Mouse (Mus musculus) right cerebral cortex, postnatal 36 days (tissue): ENCODE data around the gene Apol8.
"Not testable (repeated sequence)": the region's sequence is repeated elsewhere in the genome, so short reads cannot be mapped to it uniquely, and the experiment has no call there.

Experiments used
- DNase-seq, 2 experiments: peaks; one replicate each; pipeline ENCODE4 v3.0.0; 2022; ENCODE audit warnings: low spot score in 2 of 2, mixed read lengths in 1 of 2

The Apol8 gene

GRCm38 (mm10) chr15:77752443-77752842, 4.4 kb downstream of the Apol8 start:
- DNase-seq, result no peak

- no peak for DNase-seq
Observed at GRCm38 (mm10) chr15:77750461-77750860, 6.3 kb downstream of the Apol8 start.

DNA sequence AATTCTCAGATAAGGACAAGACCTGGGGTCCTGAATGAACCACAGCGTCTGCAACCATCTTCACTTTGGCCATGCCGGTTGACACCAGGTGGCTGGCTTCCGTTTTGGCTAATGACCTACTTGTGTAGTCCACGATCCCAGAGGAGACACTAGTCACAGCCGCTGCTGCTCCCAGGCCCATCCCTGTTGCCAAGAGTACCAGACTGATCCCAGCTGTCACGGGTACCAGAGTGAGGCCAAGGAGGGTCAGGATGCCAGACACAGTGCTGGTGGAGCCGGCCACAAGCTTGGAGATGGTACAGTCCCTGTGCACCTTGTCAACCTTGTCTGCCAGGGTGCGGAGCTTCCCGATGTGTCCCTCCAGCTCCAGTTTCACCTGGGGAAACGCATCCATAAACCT, 7.1 kb downstream of the Apol8 start:
- no peak for DNase-seq

- DNase-seq, result no peak
Observed at GRCm38 (mm10) chr15:77748414-77748813, 8.4 kb downstream of the Apol8 start.

GRCm38 (mm10) chr15:77746326-77746725, 10.5 kb downstream of the Apol8 start:
- DNase-seq, result no peak

DNA sequence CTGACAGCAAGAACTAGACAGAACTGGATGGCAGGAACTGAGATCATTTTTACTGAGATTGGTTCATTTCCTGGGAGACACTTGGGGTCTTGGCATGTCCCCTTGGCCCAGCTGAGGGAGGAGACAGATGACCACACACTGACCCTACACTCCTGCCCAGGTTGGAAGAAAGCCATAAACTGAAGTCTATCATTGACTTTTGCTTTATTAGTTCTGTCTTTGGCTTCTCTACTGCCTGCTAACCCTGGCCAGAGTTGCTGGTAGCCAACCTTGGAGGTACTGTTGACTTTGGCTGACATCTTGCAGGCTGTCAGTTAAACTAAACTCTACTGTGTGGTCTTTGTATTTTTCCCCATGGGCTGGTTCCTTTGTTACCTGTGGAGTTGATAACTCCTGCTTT, 11.7 kb downstream of the Apol8 start:
- DNase-seq, result no peak

GRCm38 (mm10) chr15:77744632-77745031, 12.2 kb downstream of the Apol8 start:
- DNase-seq, result no peak

GRCm38 (mm10) chr15:77741556-77741955, 15.2 kb downstream of the Apol8 start:
- DNase-seq, result not testable (repeated sequence)

GRCm38 (mm10) chr15:77740511-77741297, 16.1 kb downstream of the Apol8 start:
- no peak for DNase-seq

DNA sequence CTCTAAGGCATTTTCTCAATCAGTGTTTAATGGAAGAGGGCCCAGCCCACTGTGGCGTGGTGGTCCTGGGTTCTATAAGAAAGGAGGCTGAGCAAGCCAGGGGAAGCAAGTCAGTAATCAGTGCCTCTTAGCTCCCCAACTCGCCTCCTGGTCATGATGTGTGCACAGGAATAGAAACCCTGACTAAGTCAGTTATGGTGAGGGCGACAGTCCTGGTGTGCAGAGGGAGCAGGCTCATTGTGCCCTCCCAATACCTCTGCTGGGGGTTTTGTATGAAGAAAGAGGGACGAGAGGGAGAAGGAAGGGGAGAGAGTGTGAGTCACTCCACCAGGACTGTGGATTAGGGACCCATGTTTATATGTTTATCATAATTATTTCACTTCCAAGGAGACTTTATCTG, 22.9 kb downstream of the Apol8 start:
- DNase-seq, result not testable (repeated sequence)

DNA sequence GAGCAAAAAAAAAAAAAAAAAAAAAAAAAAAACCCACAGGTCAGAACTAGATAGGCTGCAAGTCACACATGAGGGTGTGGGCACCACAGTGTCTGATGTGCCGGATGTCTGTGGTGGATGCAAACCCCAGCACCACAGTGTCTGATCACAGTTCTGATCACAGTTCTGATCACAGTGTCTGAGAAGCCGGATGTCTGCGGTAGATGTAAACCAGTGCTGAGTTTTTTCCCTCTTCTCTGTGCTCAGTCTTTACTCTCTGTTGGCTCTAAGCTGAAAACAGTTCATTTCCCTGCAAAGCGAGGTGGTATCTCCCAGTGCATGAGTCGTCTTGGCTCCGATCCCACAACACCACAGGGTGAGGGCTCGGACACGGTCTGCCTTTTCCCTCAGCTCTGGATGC, 23.4 kb downstream of the Apol8 start:
- not testable (repeated sequence) for DNase-seq

- not testable (repeated sequence) for DNase-seq
Observed at GRCm38 (mm10) chr15:77732851-77733250, 24.0 kb downstream of the Apol8 start.

GRCm38 (mm10) chr15:77731605-77732004, 25.2 kb downstream of the Apol8 start:
- DNase-seq, result no peak

- not testable (repeated sequence) for DNase-seq
Observed at GRCm38 (mm10) chr15:77728739-77729138, 28.1 kb downstream of the Apol8 start, which contains the start of gene Apol9b. Gene Apol9b, plus strand, starts transcription at chr15:77729039.

- not testable (repeated sequence) for DNase-seq
Observed at GRCm38 (mm10) chr15:77727745-77728144, 29.1 kb downstream of the Apol8 start.

DNA sequence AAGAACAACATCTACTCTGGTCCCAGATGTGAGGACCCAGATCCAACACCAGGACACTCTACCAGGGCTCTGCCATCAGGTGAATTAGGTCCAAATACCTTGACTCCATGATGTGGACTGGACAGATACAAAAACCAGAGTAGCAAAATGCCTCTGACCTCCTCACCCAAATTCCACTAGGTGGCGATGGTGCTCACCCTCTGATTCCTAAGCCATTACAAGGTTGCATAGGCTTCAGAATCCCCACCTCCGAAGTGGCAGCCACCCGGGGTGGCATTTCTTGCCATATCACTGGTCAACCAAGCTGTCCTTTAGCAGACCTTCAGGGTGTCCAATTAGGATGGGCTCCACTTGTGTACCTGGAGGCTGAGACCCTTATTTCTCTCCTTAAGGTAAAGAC, 29.7 kb downstream of the Apol8 start:
- DNase-seq, result not testable (repeated sequence)

GRCm38 (mm10) chr15:77725393-77726020, 31.3 kb downstream of the Apol8 start:
- not testable (repeated sequence) for DNase-seq

GRCm38 (mm10) chr15:77724208-77724911, 32.4 kb downstream of the Apol8 start:
- not testable (repeated sequence) for DNase-seq

- DNase-seq, result not testable (repeated sequence)
Observed at GRCm38 (mm10) chr15:77721509-77721908, 35.3 kb downstream of the Apol8 start.

- DNase-seq, result not testable (repeated sequence)
Observed at GRCm38 (mm10) chr15:77718240-77718639, 38.6 kb downstream of the Apol8 start.

GRCm38 (mm10) chr15:77708936-77709335, 47.9 kb downstream of the Apol8 start:
- not testable (repeated sequence) for DNase-seq

DNA sequence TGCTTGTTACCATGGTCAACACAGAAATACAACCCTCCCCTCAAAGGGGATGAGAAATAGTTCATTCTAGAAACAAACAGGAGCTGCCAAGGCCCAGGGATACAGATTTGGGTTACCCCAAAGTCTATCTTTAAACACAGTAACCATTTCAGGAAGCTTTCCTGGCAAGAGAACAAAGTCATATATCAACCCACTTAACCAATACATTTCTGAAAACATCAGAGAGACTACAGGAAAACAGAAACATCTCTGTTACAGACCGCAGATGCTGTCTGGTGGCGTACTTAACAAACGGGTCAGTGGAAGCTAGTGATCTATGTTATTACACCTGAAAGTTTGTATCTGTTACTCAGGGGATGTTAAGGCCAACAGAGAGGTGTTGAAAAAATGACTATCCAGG, 51.5 kb downstream of the Apol8 start:
- DNase-seq, result not testable (repeated sequence)
